Mouse (Mus musculus) ES-Bruce4 (cell line): Measurements from ENCODE around the gene Taar1. TPM values are rescaled to one million over a fixed set of nuclear protein-coding genes. Genes with fewer than 3 reads are reported as not detected.

Source experiments
- H3K27ac ChIP-seq: 2 replicates; pipeline ENCODE4 v1.5.1; 2012; ENCODE audit warnings: low read length, inconsistent platforms; ENCODE audit not compliant: insufficient read depth
- H3K27me3 ChIP-seq: 2 replicates; pipeline ENCODE4 v1.6.1; 2012; ENCODE audit warnings: mild to moderate bottlenecking, low read length, inconsistent platforms; ENCODE audit not compliant: control insufficient read depth, poor library complexity, insufficient read depth, severe bottlenecking
- H3K36me3 ChIP-seq: 2 replicates; pipeline ENCODE4 v1.6.1; 2012; ENCODE audit warnings: inconsistent platforms, mild to moderate bottlenecking, low read length, moderate library complexity; ENCODE audit not compliant: control insufficient read depth, poor library complexity, insufficient read depth, severe bottlenecking
- H3K4me1 ChIP-seq: one replicate; pipeline ENCODE4 v1.8.1; 2011; ENCODE audit warnings: low read length; ENCODE audit not compliant: control insufficient read depth, insufficient read depth
- H3K4me3 ChIP-seq: 2 replicates; pipeline ENCODE4 v1.5.1; 2011; ENCODE audit warnings: low read depth, mild to moderate bottlenecking, low read length
- H3K9ac ChIP-seq: 2 replicates; pipeline ENCODE4 v1.6.1; 2012; ENCODE audit warnings: low read depth, mild to moderate bottlenecking, inconsistent platforms; ENCODE audit not compliant: poor library complexity, severe bottlenecking
- H3K9me3 ChIP-seq: replicated peaks from 2 replicates; pipeline ENCODE4 v1.6.1; 2012; ENCODE audit warnings: mild to moderate bottlenecking, low read length, inconsistent platforms; ENCODE audit not compliant: control insufficient read depth, poor library complexity, insufficient read depth, severe bottlenecking
- CTCF ChIP-seq: IDR thresholded peaks from one replicate; pipeline ENCODE4 v1.8.1; 2011; ENCODE audit warnings: low read depth, low read length
- EP300 ChIP-seq: IDR thresholded peaks from 2 replicates; pipeline ENCODE4 v1.6.1; 2011; ENCODE audit warnings: low read depth, low read length; ENCODE audit not compliant: insufficient read depth
- POLR2A ChIP-seq: IDR thresholded peaks from one replicate; pipeline ENCODE4 v1.8.1; 2011; ENCODE audit warnings: low read length; ENCODE audit not compliant: insufficient read depth
- polyA plus RNA-seq: library from polyadenylated mRNA; stranded (reverse); fragments of >200 nt; gene quantifications from 2 replicates; pipeline ENCODE4 v1.2.4, GENCODE M21; 2011; ENCODE audit warnings: low read depth; ENCODE audit not compliant: missing spikeins, insufficient read depth, insufficient read length

The Taar1 gene
- polyA plus RNA-seq, result not detected in 2 replicates

DNA sequence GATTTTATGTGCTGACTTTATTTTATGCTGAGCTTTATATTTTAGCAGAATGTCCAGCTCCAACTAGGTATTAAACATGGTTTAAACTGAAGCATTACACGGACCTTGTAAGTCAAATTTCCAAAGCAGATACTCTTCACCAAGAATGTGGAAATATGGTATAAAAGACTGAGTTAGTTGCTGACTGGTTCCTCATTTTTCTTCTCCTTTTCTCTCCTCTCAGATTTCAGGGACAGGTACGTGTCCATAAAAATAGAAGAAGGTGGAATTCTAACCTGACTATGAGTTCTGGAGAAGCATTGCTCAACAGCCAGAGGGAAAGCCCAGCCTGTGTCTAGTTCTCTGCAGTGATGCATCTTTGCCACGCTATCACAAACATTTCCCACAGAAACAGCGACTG, at the start of gene Taar1:
Gene Taar1 (plus strand): TSS at position 301 of the 400 bp plus-strand sequence.
- Histone ChIP-seq H3K4me3 (no peak within 1 kb of the TSS), H3K9me3 (peaks cover 18% of the 10 kb centered on the region), H3K27me3 (no peaks in the 10 kb centered on the region), H3K27ac (no peak within 1 kb of the TSS), H3K36me3 (no peaks in the 10 kb centered on the region), H3K9ac (no peak within 1 kb of the TSS), H3K4me1 (no peaks in the 10 kb centered on the region)
- no peak for TF ChIP-seq EP300
- no peak for TF ChIP-seq POLR2A
- no peak for TF ChIP-seq CTCF

DNA sequence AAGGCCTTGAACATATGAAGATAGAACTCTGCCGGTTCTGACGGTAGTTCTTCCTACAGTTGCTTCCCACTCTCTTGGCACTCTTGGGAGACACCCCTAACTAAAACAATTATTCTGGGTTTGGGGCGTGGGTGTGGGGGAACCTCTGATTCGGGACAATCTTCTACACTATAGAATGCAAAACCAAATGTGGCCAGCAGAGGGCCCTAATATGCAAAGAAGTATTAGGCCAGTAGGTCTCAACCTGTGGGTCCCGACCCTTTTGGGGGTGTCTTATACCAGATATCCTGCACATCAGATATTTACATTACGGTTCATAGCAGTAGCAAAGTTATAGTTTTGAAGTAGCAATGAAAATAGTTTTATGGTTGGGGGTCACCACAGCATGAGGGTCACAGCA, 39.5 kb upstream of the Taar1 start:
- H3K36me3 ChIP-seq, result no peaks in the 10 kb centered on the region
- TF ChIP-seq POLR2A (no peak), CTCF (no peak), EP300 (no peak)
- H3K9me3 ChIP-seq, result peaks cover 16% of the 10 kb centered on the region
- no peak overlapping the region for H3K27ac ChIP-seq
- H3K27me3 ChIP-seq, result no peaks in the 10 kb centered on the region; the same call in 1 of the 2 replicates
- no peak overlapping the region for H3K4me3 ChIP-seq
- H3K9ac ChIP-seq, result no peak overlapping the region
- H3K4me1 ChIP-seq, result no peaks in the 10 kb centered on the region

DNA sequence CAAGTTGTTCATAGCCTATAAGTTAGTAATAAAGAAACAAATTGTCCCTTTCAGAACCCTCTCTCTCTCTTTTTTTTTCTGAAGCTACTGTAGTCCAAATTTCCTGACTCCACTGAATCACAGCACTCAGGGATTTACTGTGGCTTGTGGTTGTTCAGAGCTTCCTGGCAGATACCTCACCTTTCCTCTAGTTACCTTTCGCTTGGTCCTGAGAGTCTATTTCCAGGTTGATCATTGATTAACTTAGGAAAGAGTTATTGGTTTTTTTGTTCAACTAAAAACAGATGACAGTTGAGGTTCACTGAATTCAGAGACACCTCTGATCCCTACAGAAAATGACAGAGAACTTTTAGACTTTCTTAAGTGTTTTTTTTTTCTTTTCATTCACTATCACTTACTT, 35.2 kb upstream of the Taar1 start:
- Histone ChIP-seq H3K27me3 (no peaks in the 10 kb centered on the region; the same call in 1 of the 2 replicates), H3K4me3 (no peak overlapping the region), H3K36me3 (no peaks in the 10 kb centered on the region), H3K9me3 (no peaks in the 10 kb centered on the region; the same call in 1 of the 2 replicates), H3K27ac (no peak overlapping the region), H3K9ac (no peak overlapping the region), H3K4me1 (no peaks in the 10 kb centered on the region)
- no peak for TF ChIP-seq EP300
- TF ChIP-seq POLR2A, result no peak
- TF ChIP-seq CTCF, result no peak

DNA sequence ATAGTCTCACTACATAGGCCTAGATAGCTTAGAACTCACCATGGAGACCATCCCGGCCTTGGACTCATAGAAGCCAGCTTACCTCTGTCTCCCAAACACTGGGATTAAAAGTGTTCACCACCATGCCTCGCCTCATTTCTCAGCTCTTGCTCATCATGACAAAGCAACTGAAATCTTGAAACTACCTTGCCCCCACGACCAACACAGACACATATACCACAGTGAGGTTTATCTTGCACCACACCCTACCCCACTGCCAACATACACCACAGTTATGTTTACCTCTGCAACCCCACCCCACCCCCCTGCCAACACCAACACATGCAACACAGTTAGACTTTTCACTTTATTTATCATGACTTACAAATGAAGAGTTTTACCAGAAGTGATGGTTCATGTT, 34.1 kb upstream of the Taar1 start:
- H3K27ac ChIP-seq, result no peak overlapping the region
- H3K36me3 ChIP-seq, result no peaks in the 10 kb centered on the region
- no peaks in the 10 kb centered on the region; the same call in 1 of the 2 replicates for H3K9me3 ChIP-seq
- no peaks in the 10 kb centered on the region for H3K4me1 ChIP-seq
- no peak overlapping the region for H3K4me3 ChIP-seq
- TF ChIP-seq EP300, result no peak
- no peak for TF ChIP-seq CTCF
- H3K27me3 ChIP-seq, result no peaks in the 10 kb centered on the region; the same call in 1 of the 2 replicates
- no peak overlapping the region for H3K9ac ChIP-seq

DNA sequence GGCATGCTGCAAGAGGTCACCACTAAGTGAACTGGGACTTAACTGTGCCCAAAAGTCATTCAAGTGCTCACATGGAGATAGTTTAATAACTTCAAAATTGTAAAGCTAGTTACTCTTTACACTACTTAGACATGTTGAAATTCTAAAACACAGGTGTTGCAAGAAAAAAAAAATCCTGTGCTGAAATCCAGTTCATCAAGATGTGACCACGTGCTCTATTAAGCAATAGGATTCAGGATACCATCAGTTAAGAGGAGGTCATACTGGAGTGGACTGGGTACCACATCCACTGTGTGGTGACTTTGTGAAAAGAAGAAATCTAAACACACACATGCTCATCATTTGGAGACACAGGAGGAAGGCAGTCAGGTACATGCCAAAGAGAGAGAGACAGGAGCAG, 27.2 kb upstream of the Taar1 start:
- Histone ChIP-seq H3K27me3 (no peaks in the 10 kb centered on the region), H3K27ac (no peak overlapping the region), H3K9me3 (no peaks in the 10 kb centered on the region), H3K9ac (no peak overlapping the region), H3K4me1 (no peaks in the 10 kb centered on the region), H3K4me3 (no peak overlapping the region), H3K36me3 (no peaks in the 10 kb centered on the region)
- TF ChIP-seq CTCF, result no peak
- TF ChIP-seq POLR2A, result no peak
- TF ChIP-seq EP300, result no peak

DNA sequence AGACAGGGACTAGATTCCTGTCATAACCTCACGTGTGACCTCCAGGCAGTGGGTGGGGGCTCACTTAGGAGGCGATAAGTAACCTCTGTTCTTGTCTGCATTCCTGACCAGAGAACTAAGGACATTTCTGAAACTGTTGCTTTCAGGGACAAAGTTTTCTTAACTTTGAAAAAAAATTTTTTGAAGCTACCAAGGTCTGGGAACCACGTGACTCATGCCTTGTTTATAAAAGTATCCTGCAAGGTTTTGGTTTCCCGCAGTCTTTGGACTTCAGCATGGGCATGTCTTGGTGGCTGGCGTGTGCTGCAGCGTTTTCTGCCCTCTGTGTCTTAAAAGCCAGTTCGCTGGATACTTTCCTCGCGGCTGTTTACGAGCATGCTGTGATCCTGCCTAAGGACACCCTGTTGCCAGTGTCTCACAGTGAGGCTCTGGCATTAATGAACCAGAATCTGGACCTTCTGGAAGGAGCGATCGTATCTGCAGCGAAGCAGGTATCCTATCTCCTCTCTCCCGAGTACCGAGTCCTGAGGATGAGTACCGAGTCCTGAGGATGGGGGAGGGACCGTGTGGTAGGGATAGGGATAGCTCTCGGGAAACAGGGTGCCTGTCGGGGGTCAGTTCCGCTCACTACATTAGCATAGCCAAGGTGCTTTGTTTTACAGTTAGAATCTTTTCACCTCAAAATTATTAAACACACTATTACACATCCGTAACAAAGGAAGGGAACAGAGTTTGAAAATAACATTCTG, 25.4 kb upstream of the Taar1 start, which contains the start of gene Vnn1:
Gene Vnn1 (plus strand): TSS at position 88 of the 749 bp plus-strand sequence.
- TF ChIP-seq EP300, result no peak
- TF ChIP-seq CTCF, result no peak
- TF ChIP-seq POLR2A, result no peak
- Histone ChIP-seq H3K9me3 (no peaks in the 10 kb centered on the region), H3K4me1 (no peaks in the 10 kb centered on the region), H3K27me3 (no peaks in the 10 kb centered on the region), H3K27ac (no peak within 1 kb of the TSS), H3K36me3 (no peaks in the 10 kb centered on the region), H3K4me3 (no peak within 1 kb of the TSS), H3K9ac (no peak within 1 kb of the TSS)
